Mouse (Mus musculus) embryonic fibroblast, embryonic 13.5 days (primary cell): ENCODE data around the gene Dock8. TPM values are rescaled to one million over a fixed set of nuclear protein-coding genes. Genes with fewer than 3 reads are reported as not detected.

Experiments
- H3K27ac ChIP-seq: 2 replicates; pipeline ENCODE4 v1.5.1; 2012; ENCODE audit warnings: low read length, control low read depth, inconsistent platforms; ENCODE audit not compliant: insufficient read depth
- H3K4me1 ChIP-seq: 2 replicates; pipeline ENCODE4 v1.6.1; 2011; ENCODE audit warnings: low read length; ENCODE audit not compliant: control insufficient read depth, insufficient read depth
- H3K4me3 ChIP-seq: 2 replicates; pipeline ENCODE4 v1.5.1; 2011; ENCODE audit warnings: mild to moderate bottlenecking, control low read depth, low read length; ENCODE audit not compliant: insufficient read depth
- CTCF ChIP-seq: IDR thresholded peaks from 2 replicates; pipeline ENCODE4 v1.5.1; 2011; ENCODE audit warnings: mild to moderate bottlenecking, control low read depth, low read length, moderate library complexity, borderline replicate concordance; ENCODE audit not compliant: insufficient read depth
- POLR2A ChIP-seq: IDR thresholded peaks from 2 replicates; pipeline ENCODE4 v1.6.1; 2011; ENCODE audit warnings: low read depth, mild to moderate bottlenecking, control low read depth, low read length, moderate library complexity
- polyA plus RNA-seq: library from polyadenylated mRNA; stranded (reverse); fragments of >200 nt; gene quantifications from 2 replicates; pipeline ENCODE4 v1.2.4, GENCODE M21; 2011; ENCODE audit warnings: low read depth; ENCODE audit not compliant: missing spikeins, insufficient read length

Dock8 gene
- polyA plus RNA-seq, 1 experiment = 0.44 TPM

- Histone ChIP-seq H3K27ac (no peak overlapping the region), H3K4me3 (no peak overlapping the region), H3K4me1 (no peaks in the 10 kb centered on the region)
- TF ChIP-seq POLR2A (no peak), CTCF (no peak)
These were observed 56.2 kb downstream of the Dock8 start for GRCm38 (mm10) chr19:25055559-25055958.

GRCm38 (mm10) chr19:25056224-25056623, 56.9 kb downstream of the Dock8 start:
- Histone ChIP-seq H3K4me1 (no peaks in the 10 kb centered on the region), H3K4me3 (no peak overlapping the region), H3K27ac (no peak overlapping the region)
- no peak for TF ChIP-seq POLR2A
- TF ChIP-seq CTCF = no peak

DNA sequence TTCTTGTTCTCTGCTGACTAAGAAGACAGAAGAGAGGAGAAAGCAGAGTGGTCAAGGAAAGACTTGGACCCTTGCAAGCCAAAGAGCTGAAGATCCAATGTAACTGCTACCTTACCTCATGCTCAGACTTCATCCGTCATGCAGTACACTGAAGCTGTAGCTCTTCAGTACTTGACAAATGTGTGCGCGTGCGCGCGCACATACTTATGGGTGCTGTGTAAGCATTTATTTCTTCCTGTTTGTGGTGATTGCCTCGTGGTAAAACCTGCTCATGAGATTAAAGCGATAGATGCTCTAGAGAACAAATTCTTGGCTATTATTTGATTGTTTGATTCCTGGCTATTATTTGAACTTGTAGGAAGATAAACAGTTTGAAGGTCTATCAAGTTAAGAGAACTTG, 58.5 kb downstream of the Dock8 start:
- H3K4me1 ChIP-seq = no peaks in the 10 kb centered on the region
- no peak overlapping the region for H3K27ac ChIP-seq
- H3K4me3 ChIP-seq = no peak overlapping the region
- TF ChIP-seq CTCF (no peak), POLR2A (no peak)

DNA sequence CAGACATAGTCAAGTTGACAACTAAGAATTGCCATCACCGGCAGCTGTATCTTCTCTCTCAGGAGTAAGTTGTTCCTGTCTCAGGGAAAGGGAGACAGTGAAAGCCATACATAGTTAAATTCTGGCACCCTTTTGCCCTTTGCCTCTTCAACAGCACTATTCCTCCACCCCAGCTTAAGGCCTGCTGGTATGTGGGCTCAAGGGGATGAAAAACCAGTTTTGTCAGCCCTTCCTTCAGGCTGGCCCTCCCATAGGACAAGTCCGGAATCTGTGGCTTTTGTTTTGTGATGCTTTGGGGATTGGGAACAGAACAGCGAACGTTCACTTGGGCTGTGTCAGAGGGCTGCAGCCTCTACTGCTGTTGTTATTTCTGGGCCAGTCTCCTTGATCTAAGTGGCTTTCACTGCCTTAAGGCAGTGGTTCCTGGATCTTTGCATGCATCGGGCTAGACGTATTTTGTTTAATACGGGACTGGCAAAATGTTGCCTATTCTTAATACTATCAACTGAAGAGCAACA, 60.6 kb downstream of the Dock8 start:
- TF ChIP-seq POLR2A = no peak
- TF ChIP-seq CTCF = no peak
- H3K4me1 ChIP-seq = no peaks in the 10 kb centered on the region
- H3K4me3 ChIP-seq = no peak overlapping the region
- H3K27ac ChIP-seq = no peak overlapping the region

DNA sequence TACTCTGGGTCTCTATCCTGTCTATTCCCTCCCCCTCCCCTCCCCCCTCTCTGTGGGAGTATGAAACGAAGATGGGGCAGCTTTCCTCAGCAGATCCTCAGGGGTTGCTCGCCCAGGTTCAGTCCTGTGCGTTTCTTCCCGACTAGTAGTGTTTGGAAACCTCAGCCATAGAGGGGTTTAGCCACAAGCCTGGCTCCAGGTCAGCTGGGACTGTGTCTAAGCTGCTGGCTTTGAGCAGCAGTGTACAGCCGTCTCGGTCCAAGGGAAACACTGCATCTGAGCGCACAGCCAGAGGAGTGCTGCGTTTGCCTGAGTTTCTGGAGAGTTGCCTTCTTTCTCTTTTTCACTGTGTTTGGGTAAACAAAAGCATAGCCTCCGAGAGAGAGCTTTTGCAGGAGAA, 61.0 kb downstream of the Dock8 start:
- Histone ChIP-seq H3K4me3 (no peak overlapping the region), H3K4me1 (no peaks in the 10 kb centered on the region), H3K27ac (no peak overlapping the region)
- TF ChIP-seq CTCF (no peak), POLR2A (no peak)

DNA sequence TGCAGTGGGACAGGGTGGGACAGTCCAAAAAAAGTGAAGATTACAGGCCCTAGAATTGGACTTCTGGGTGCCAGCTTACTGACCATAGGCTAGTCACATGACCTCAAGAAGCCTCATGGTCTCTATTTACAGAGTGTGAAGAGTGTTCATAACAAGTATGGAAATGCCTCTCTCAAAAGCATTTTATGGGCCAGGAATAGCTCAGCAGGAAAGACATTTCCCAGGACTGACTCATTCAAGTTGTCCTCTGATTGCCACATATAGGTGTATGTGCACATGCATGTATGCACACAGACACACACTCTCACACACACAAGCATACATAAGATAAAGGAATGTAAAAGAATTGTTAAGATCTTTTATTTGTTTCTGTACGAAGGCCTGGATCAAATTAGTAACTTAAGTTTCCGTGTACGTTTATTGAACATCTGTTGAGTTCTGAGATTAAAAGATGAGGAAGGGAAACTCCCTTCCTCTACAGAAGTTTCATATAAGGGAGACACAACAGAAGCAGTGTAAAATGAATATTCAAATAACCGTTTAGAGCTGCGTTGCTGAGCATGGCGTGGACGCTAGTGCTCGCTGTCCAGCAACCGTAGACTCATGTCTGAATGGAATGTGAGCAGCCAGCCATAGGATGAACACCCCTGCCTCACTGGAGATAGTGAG, 63.0 kb downstream of the Dock8 start:
- Histone ChIP-seq H3K27ac (no peak overlapping the region), H3K4me1 (no peaks in the 10 kb centered on the region), H3K4me3 (no peak overlapping the region)
- TF ChIP-seq POLR2A (no peak), CTCF (no peak)

DNA sequence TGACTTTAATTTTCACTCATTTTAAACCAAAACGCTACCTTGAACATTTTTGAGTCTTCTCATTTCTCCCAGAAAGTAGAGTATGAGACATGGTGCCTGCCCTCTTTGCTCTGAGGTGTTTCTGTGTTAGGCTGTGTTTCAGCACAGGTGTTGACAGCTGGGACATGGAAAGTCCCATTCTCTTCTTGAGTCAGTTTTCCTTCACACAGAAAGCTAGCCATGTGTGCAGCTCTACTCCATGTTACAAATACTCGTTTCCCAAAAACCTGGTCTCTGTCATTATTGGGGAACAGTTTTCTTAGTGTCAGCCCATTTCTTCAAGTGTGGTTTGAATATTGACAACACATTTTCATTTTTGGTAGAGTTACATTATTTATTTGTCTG, 63.5 kb downstream of the Dock8 start:
- no peak for TF ChIP-seq CTCF
- no peak for TF ChIP-seq POLR2A
- Histone ChIP-seq H3K27ac (no peak overlapping the region), H3K4me1 (no peaks in the 10 kb centered on the region), H3K4me3 (no peak overlapping the region)

DNA sequence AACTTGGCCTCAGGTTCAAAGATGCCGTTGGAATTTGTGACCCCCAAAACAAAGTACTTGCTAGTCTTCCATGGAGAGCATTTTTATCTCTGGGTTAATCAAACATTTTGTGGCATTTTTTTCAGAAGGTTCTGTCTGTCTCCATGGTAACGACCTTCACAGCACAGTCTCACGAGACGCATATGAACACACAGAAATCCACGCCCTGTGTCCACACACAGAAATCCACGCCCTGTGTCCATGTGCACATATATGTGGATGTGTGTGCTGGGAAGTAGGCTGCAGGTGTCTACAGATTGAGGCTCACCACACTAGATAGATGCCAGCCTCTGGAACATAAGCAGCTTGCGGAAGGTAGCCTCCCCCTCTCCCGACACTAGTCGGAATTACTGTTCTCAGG, 66.9 kb downstream of the Dock8 start:
- H3K27ac ChIP-seq = no peak overlapping the region
- no peak overlapping the region for H3K4me3 ChIP-seq
- H3K4me1 ChIP-seq = no peaks in the 10 kb centered on the region
- TF ChIP-seq POLR2A = no peak
- no peak for TF ChIP-seq CTCF

DNA sequence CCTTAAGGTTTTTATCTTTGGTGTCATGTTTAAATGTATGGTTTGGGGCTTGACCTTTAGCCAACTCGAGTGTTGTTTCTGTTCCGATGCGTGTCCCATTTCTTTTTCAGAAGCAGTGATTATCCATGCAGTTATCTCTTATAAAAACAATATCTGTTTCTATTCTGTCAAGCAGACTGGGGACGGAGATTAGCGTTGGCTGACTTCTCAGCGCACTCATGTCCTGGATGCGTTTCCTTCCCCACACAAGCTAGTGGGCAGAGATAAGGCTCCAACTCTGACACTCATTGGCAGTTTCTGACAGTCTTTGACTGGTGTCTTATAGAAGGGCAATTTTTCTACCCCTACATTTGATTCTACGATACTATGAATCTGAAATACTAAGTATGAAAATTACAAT, 69.2 kb downstream of the Dock8 start:
- Histone ChIP-seq H3K4me3 (no peak overlapping the region), H3K27ac (no peak overlapping the region), H3K4me1 (no peaks in the 10 kb centered on the region)
- TF ChIP-seq CTCF = no peak
- no peak for TF ChIP-seq POLR2A

- Histone ChIP-seq H3K27ac (no peak overlapping the region), H3K4me3 (no peak overlapping the region), H3K4me1 (no peaks in the 10 kb centered on the region)
- TF ChIP-seq POLR2A (no peak), CTCF (no peak)
These were observed 73.2 kb downstream of the Dock8 start for GRCm38 (mm10) chr19:25072521-25072920.
